In the genomic region with DNA sequence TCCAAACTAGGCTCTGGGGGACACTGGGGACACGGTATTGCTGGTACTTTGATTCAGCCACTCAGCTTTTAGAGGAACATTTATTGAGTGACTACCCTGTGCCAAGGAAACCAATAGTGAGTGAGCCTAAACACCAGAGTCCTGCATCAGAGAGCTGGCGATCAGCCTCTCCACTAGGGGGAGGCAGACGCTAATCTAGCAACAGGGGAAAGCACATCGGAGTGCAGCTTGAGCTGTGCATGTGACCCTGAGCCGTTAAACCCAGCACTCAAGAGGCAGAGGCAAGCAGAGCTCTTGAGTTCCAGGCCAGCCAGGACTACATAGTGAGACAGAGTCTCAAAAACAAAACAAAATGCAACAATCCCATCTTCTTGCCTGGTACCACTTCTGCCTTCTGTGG, we compare ENCODE assay signal across 8 mouse cellular contexts. TPM values are rescaled to one million over a fixed set of nuclear protein-coding genes. Genes with fewer than 3 reads are reported as not detected.
DNase-seq lines count a peak whose midpoint lies in the region; ATAC-seq and TF ChIP-seq lines count a peak whose summit lies in the region.

No protein-coding gene starts in this region.

- H3K4me1 ChIP-seq in hindbrain, postnatal 0 days (ENCODE audit: insufficient read depth, low read length): no peaks in the 10 kb centered on the region
- no peaks in the 10 kb centered on the region for H3K4me1 ChIP-seq in hindbrain, embryonic 11.5 days (replicated peaks; ENCODE audit: control insufficient read depth, insufficient read depth, low read length)
- peaks cover 0 to 6% of the 10 kb centered on the region in 2 experiments; a peak in 2 of 4 replicates for H3K4me1 ChIP-seq in CH12.LX (ENCODE audit: control insufficient read depth in 1 of 2, insufficient read depth in 2 of 2)

- no peaks in the 10 kb centered on the region for H3K27me3 ChIP-seq in hindbrain, postnatal 0 days (ENCODE audit: insufficient read depth, low read length)
- no peaks in the 10 kb centered on the region for H3K27me3 ChIP-seq in hindbrain, embryonic 11.5 days (ENCODE audit: control insufficient read depth, insufficient read depth, low read length)
- H3K27me3 ChIP-seq in CH12.LX (replicated peaks): peaks cover 53% of the 10 kb centered on the region

- dilution Hi-C loops in CH12.LX (cut with MboI; ENCODE audit: extremely low pct_ligation_motif_present, extremely low pct_unique_long_range_greater_than_20kb, low sequenced_read_pairs): no loop called here

- no peaks in the 10 kb centered on the region for H3K79me2 ChIP-seq in CH12.LX (replicated peaks; ENCODE audit: control insufficient read depth, extremely low read depth, insufficient read depth, poor library complexity, severe bottlenecking)

- no peak for TF ChIP-seq EP300 in CH12.LX (IDR thresholded peaks at IDR 0.05; ENCODE audit: low read length)

- in situ Hi-C loops in CH12.LX (cut with MboI; ENCODE audit: low pct_ligation_motif_present, low pct_unique_long_range_greater_than_20kb, low sequenced_read_pairs): no loop called here

- H3K36me3 ChIP-seq in hindbrain, postnatal 0 days (ENCODE audit: insufficient read depth, low read length): no peaks in the 10 kb centered on the region
- H3K36me3 ChIP-seq in hindbrain, embryonic 11.5 days (ENCODE audit: control insufficient read depth, insufficient read depth, low read length): no peaks in the 10 kb centered on the region
- no peaks in the 10 kb centered on the region for H3K36me3 ChIP-seq in CH12.LX (replicated peaks in 1 of 2; ENCODE audit: control insufficient read depth in 1 of 2, insufficient read depth in 1 of 2, low read length in 1 of 2)

- TF ChIP-seq POLR2A in CH12.LX (IDR thresholded peaks at IDR 0.05; ENCODE audit: low read depth, low read length): no peak

- H3K9me3 ChIP-seq in hindbrain, postnatal 0 days (ENCODE audit: low read length): no peaks in the 10 kb centered on the region
- H3K9me3 ChIP-seq in hindbrain, embryonic 11.5 days (ENCODE audit: control insufficient read depth, low read length): no peaks in the 10 kb centered on the region
- no peaks in the 10 kb centered on the region for H3K9me3 ChIP-seq in CH12.LX (replicated peaks; ENCODE audit: low read length)

- no peak overlapping the region for H3K9ac ChIP-seq in hindbrain, postnatal 0 days (replicated peaks; ENCODE audit: low read length)
- H3K9ac ChIP-seq in hindbrain, embryonic 11.5 days (ENCODE audit: low read depth, low read length): no peak overlapping the region
- no peak overlapping the region for H3K9ac ChIP-seq in CH12.LX (ENCODE audit: insufficient read depth, low read depth)

- no peak overlapping the region for H3K27ac ChIP-seq in hindbrain, postnatal 0 days
- H3K27ac ChIP-seq in hindbrain, embryonic 11.5 days (ENCODE audit: low read depth, low read length): no peak overlapping the region
- H3K27ac ChIP-seq in CH12.LX (ENCODE audit: insufficient read depth, low read depth): no peak overlapping the region

- peak; percentile 70 for TF ChIP-seq CTCF in hindbrain, postnatal 0 days (IDR thresholded peaks at IDR 0.05; ENCODE audit: low read depth)
- TF ChIP-seq CTCF in CH12.LX (conservative IDR thresholded peaks at IDR 0.05 in 1 of 2, IDR thresholded peaks at IDR 0.05 in 1 of 2; ENCODE audit: low read depth in 2 of 2, low read length in 2 of 2): peak; percentile 76 to 90

- H3K4me2 ChIP-seq in hindbrain, postnatal 0 days (ENCODE audit: low read depth, low read length): no peak overlapping the region
- no peak overlapping the region for H3K4me2 ChIP-seq in hindbrain, embryonic 11.5 days (replicated peaks; ENCODE audit: low read depth, low read length)
- H3K4me2 ChIP-seq in CH12.LX (ENCODE audit: insufficient read depth, low read depth, poor library complexity, severe bottlenecking): no peak overlapping the region

- 19% methylated on average over 5 of the region's 5 CpGs for WGBS in hindbrain, postnatal 0 days
- 14% methylated on average over 5 of the region's 5 CpGs for WGBS in hindbrain, embryonic 11.5 days

- peak; percentile 84 for TF ChIP-seq RAD21 in CH12.LX (IDR thresholded peaks at IDR 0.05; ENCODE audit: low read depth, low read length)

- ATAC-seq in hindbrain, postnatal 0 days: no peak
- ATAC-seq in hindbrain, embryonic 11.5 days (ENCODE audit: low FRiP score): no peak

- no peak overlapping the region for H3K4me3 ChIP-seq in hindbrain, postnatal 0 days (ENCODE audit: low read length)
- H3K4me3 ChIP-seq in hindbrain, embryonic 11.5 days (ENCODE audit: low read depth, low read length): no peak overlapping the region
- no peak overlapping the region for H3K4me3 ChIP-seq in CH12.LX (replicated peaks in 1 of 3; ENCODE audit: low read depth in 2 of 3, low read length in 2 of 3, poor library complexity in 1 of 3)

- peak; percentile 47 for DNase-seq in hindbrain, postnatal 0 days (ENCODE audit: low spot score)
- no peak for DNase-seq in hindbrain, embryonic 11.5 days (ENCODE audit: low spot score)
- peak; percentile 76 for DNase-seq in CH12.LX (ENCODE audit: extremely low read depth)
- peak; percentile 62 for DNase-seq in adrenal gland, adult 18-20 months (ENCODE audit: low spot score in 2 of 2)
- peak; percentile 33 to 58 for DNase-seq in frontal cortex, postnatal 36 days (ENCODE audit: low spot score in 2 of 2)
- DNase-seq in layer of hippocampus, adult 18-20 months (ENCODE audit: low spot score in 2 of 2): peak; percentile 42 to 75
- peak; percentile 74 for DNase-seq in naive thymus-derived CD4-positive, alpha-beta T cell, adult 2 months (ENCODE audit: low read depth)
- DNase-seq in ovary, postnatal 10 days (ENCODE audit: low spot score): no peak

TF ChIP-seq in CH12.LX, 34 proteins besides CTCF, POLR2A, EP300 and RAD21:
- TF ChIP-seq SMC3 (IDR thresholded peaks at IDR 0.05; ENCODE audit: low read depth, low read length) (peak; percentile 70), KAT2A (IDR thresholded peaks at IDR 0.05; ENCODE audit: insufficient replicate concordance, low read length) (no peak), USF1 (IDR thresholded peaks at IDR 0.05; ENCODE audit: low read depth, low read length) (peak; percentile 50), BHLHE40 (IDR thresholded peaks at IDR 0.05; ENCODE audit: low read depth, low read length) (peak; percentile 33; the same call in 1 of the 2 replicates), USF2 (conservative IDR thresholded peaks at IDR 0.05; ENCODE audit: low read depth, low read length) (no peak)
TF ChIP-seq in CH12.LX: peak in this region for 3.

RNA-seq across cellular contexts. Expression of a gene that starts 0.6 kb away (rescaled TPM):
- 0.40 and 4.4 TPM in 2 replicates for total RNA-seq in hindbrain, postnatal 0 days (2014; rRNA removed)
- polyA plus RNA-seq in hindbrain, postnatal 0 days (2015; fragmentation: Nextera tagmentation; extraction: Ambion mirVana): 0.77 and 1.2 TPM in 2 replicates
- polyA plus RNA-seq in hindbrain, embryonic 11.5 days (2014; fragmentation: Nextera tagmentation; extraction: Ambion mirVana): 0.40 and 0.83 TPM in 2 replicates
- total RNA-seq in CH12.LX (2012; rRNA removed) (0.17 and 0.21 TPM in 2 replicates), CH12.LX (2014; rRNA removed) (not detected in 2 replicates)
- polyA plus RNA-seq in CH12.LX (2012; ENCODE audit: insufficient read length, low read depth): 0.14 TPM in 1 of 2 replicates, not detected in the other
- total RNA-seq in adrenal gland, adult 18-20 months (2021): under 1 TPM; 0.38 to 0.63 TPM
- 1 to 10 TPM in 1 of 2 experiments, under 1 TPM in 1; 0.89 to 1.1 TPM for total RNA-seq in layer of hippocampus, adult 18-20 months (2021)

RNA-seq across cellular contexts. Expression of a gene that starts 45.9 kb away (rescaled TPM):
- 3.2 and 4.8 TPM in 2 replicates for total RNA-seq in hindbrain, postnatal 0 days (2014; rRNA removed)
- 5.2 and 5.4 TPM in 2 replicates for polyA plus RNA-seq in hindbrain, postnatal 0 days (2015; fragmentation: Nextera tagmentation; extraction: Ambion mirVana)
- 6.7 and 8.5 TPM in 2 replicates for polyA plus RNA-seq in hindbrain, embryonic 11.5 days (2014; fragmentation: Nextera tagmentation; extraction: Ambion mirVana)
- total RNA-seq in CH12.LX (2012; rRNA removed) (0.92 and 1.6 TPM in 2 replicates), CH12.LX (2014; rRNA removed) (0.36 and 0.55 TPM in 2 replicates)
- 0.47 and 0.53 TPM in 2 replicates for polyA plus RNA-seq in CH12.LX (2012; ENCODE audit: insufficient read length, low read depth)
- total RNA-seq in adrenal gland, adult 18-20 months (2021): 10 to 100 TPM in 1 of 2 experiments, 1 to 10 TPM in 1; 7.1 to 12.5 TPM
- under 1 TPM; 0.25 to 0.32 TPM for total RNA-seq in layer of hippocampus, adult 18-20 months (2021)

RNA-seq across cellular contexts. Expression of a gene that starts 47.7 kb away (rescaled TPM):
- total RNA-seq in hindbrain, postnatal 0 days (2014; rRNA removed): 0.78 and 0.90 TPM in 2 replicates
- 0.33 and 0.44 TPM in 2 replicates for polyA plus RNA-seq in hindbrain, postnatal 0 days (2015; fragmentation: Nextera tagmentation; extraction: Ambion mirVana)
- polyA plus RNA-seq in hindbrain, embryonic 11.5 days (2014; fragmentation: Nextera tagmentation; extraction: Ambion mirVana): 0.36 and 0.83 TPM in 2 replicates
- total RNA-seq in CH12.LX (2012; rRNA removed): 0.08 TPM in 1 of 2 replicates, not detected in the other
- total RNA-seq in CH12.LX (2014; rRNA removed): not detected in 2 replicates
- 0.06 TPM in 1 of 2 replicates, not detected in the other for polyA plus RNA-seq in CH12.LX (2012; ENCODE audit: insufficient read length, low read depth)
- 1 to 10 TPM in 1 of 2 experiments, under 1 TPM in 1; 0.76 to 1.2 TPM for total RNA-seq in adrenal gland, adult 18-20 months (2021)
- total RNA-seq in layer of hippocampus, adult 18-20 months (2021): under 1 TPM; 0.15 TPM

Comparison
In these comparisons a context has a peak if more than half of its experiments do, and no peak if none do; other contexts are left out.
1. DNase-seq: peak in hindbrain, postnatal 0 days (single experiment), CH12.LX (single experiment), adrenal gland, adult 18-20 months (2 of 2), frontal cortex, postnatal 36 days (2 of 2), layer of hippocampus, adult 18-20 months (2 of 2) and naive thymus-derived CD4-positive, alpha-beta T cell, adult 2 months (single experiment); none in hindbrain, embryonic 11.5 days (single experiment) and ovary, postnatal 10 days (single experiment).